In genomic region chr10:83218778-83219177, GRCm38 (mm10) we compare ENCODE assay signal across 31 mouse cellular contexts.
"Had no signal": no experiment of that assay in that cellular context is flagged by ENCODE, and none has a peak within 500 bp of the region (broad histone marks: within the 10 kb centered on the region; RNA-seq: fewer than 3 reads in every experiment).

No protein-coding gene starts in this region.

- DNase-seq: left cerebral cortex, postnatal 4 days; liver; liver, embryonic 13.5 days; liver, postnatal 0 days; lung, adult 18-20 months; lung, adult 2 months; lung, embryonic 14.5 days; lung, postnatal 10 days; lung, postnatal 14 days; lung, postnatal 36 days; lung, postnatal 4 days; midbrain, embryonic 14.5 days had no signal

- H3K9me3 ChIP-seq: limb, embryonic 10.5 days; limb, embryonic 12.5 days; limb, embryonic 13.5 days; limb, embryonic 15.5 days; liver, embryonic 12.5 days; liver, embryonic 13.5 days; liver, embryonic 15.5 days; lung, embryonic 15.5 days; midbrain, embryonic 10.5 days; midbrain, embryonic 12.5 days; midbrain, embryonic 13.5 days; midbrain, embryonic 15.5 days had no signal

- H3K27me3 ChIP-seq: limb, embryonic 15.5 days; liver, embryonic 12.5 days; liver, embryonic 13.5 days; liver, embryonic 15.5 days; lung, embryonic 15.5 days; midbrain, embryonic 12.5 days; midbrain, embryonic 13.5 days; midbrain, embryonic 15.5 days had no signal

- H3K4me2 ChIP-seq: limb, embryonic 12.5 days; limb, embryonic 13.5 days; limb, embryonic 15.5 days; liver, embryonic 11.5 days; liver, embryonic 12.5 days; liver, embryonic 13.5 days; liver, embryonic 15.5 days; lung, embryonic 14.5 days; lung, embryonic 15.5 days; midbrain, embryonic 11.5 days; midbrain, embryonic 12.5 days; midbrain, embryonic 13.5 days; midbrain, embryonic 15.5 days had no signal

- H3K36me3 ChIP-seq: limb, embryonic 10.5 days; limb, embryonic 12.5 days; limb, embryonic 13.5 days; limb, embryonic 15.5 days; liver, embryonic 12.5 days; liver, embryonic 13.5 days; liver, embryonic 15.5 days; lung, embryonic 15.5 days; midbrain, embryonic 10.5 days; midbrain, embryonic 12.5 days; midbrain, embryonic 13.5 days; midbrain, embryonic 15.5 days had no signal

- H3K4me1 ChIP-seq: limb, embryonic 10.5 days; liver, embryonic 12.5 days; liver, embryonic 13.5 days; liver, embryonic 15.5 days; midbrain, embryonic 10.5 days; midbrain, embryonic 12.5 days; midbrain, embryonic 13.5 days; midbrain, embryonic 15.5 days had no signal

- H3K9ac ChIP-seq: limb, embryonic 12.5 days; limb, embryonic 13.5 days; limb, embryonic 15.5 days; liver, embryonic 12.5 days; liver, embryonic 13.5 days; liver, embryonic 14.5 days; liver, embryonic 15.5 days; liver, postnatal 0 days; lung, embryonic 14.5 days; lung, embryonic 15.5 days; midbrain, embryonic 12.5 days; midbrain, embryonic 13.5 days; midbrain, embryonic 15.5 days had no signal

- ATAC-seq: liver, embryonic 12.5 days; liver, postnatal 0 days; lung, postnatal 0 days; midbrain, embryonic 13.5 days; midbrain, embryonic 15.5 days had no signal

- H3K4me3 ChIP-seq: left cerebral cortex, adult 2 months; limb, embryonic 10.5 days; limb, embryonic 12.5 days; limb, embryonic 13.5 days; limb, embryonic 15.5 days; liver, embryonic 12.5 days; liver, embryonic 13.5 days; liver, embryonic 15.5 days; lung, embryonic 15.5 days; megakaryocyte, embryonic 14.5 days; midbrain, embryonic 10.5 days; midbrain, embryonic 12.5 days; midbrain, embryonic 13.5 days; midbrain, embryonic 15.5 days; myocyte had no signal

- H3K27ac ChIP-seq: left cerebral cortex, adult 2 months; limb, embryonic 10.5 days; limb, embryonic 12.5 days; limb, embryonic 13.5 days; limb, embryonic 15.5 days; liver, embryonic 12.5 days; liver, embryonic 13.5 days; liver, embryonic 14.5 days; liver, embryonic 15.5 days; lung, embryonic 15.5 days; macrophage; midbrain, embryonic 10.5 days; midbrain, embryonic 12.5 days; midbrain, embryonic 13.5 days; midbrain, embryonic 15.5 days had no signal
